In genomic region chr9:35176124-35176659, GRCm38 (mm10) we compare ENCODE assay signal across 7 mouse cellular contexts. TPM values are rescaled to one million over a fixed set of nuclear protein-coding genes. Genes with fewer than 3 reads are reported as not detected.
DNase-seq lines count a peak whose midpoint lies in the region; ATAC-seq lines count a peak whose summit lies in the region.

No protein-coding gene starts in this region.

- H3K4me3 ChIP-seq in neural tube, embryonic 11.5 days (ENCODE audit: low read depth, low read length), result peak overlapping the region; percentile 59
- H3K4me3 ChIP-seq in forebrain, embryonic 11.5 days (ENCODE audit: low read depth, low read length), result peak overlapping the region; percentile 59
- H3K4me3 ChIP-seq in liver, embryonic 11.5 days (ENCODE audit: low read depth, low read length), result peak overlapping the region; percentile 66
- H3K4me3 ChIP-seq in stomach, embryonic 16.5 days (replicated peaks; ENCODE audit: low read length), result peak overlapping the region; percentile 78

- 51% methylated on average over 14 of the region's 14 CpGs for WGBS in neural tube, embryonic 11.5 days
- WGBS in forebrain, embryonic 11.5 days, result 48% methylated on average over 14 of the region's 14 CpGs
- WGBS in liver, embryonic 11.5 days, result 48% methylated on average over 14 of the region's 14 CpGs
- 47% methylated on average over 14 of the region's 14 CpGs for WGBS in stomach, embryonic 16.5 days

- peaks cover 5% of the 10 kb centered on the region; the same call in 1 of the 2 replicates for H3K4me1 ChIP-seq in neural tube, embryonic 11.5 days (ENCODE audit: control insufficient read depth, insufficient read depth, low read length)
- H3K4me1 ChIP-seq in forebrain, embryonic 11.5 days (replicated peaks; ENCODE audit: control insufficient read depth, insufficient read depth, low read length), result no peaks in the 10 kb centered on the region
- H3K4me1 ChIP-seq in liver, embryonic 11.5 days (replicated peaks; ENCODE audit: control insufficient read depth, insufficient read depth, low read length), result peaks cover 6% of the 10 kb centered on the region; the same call in 1 of the 2 replicates
- H3K4me1 ChIP-seq in stomach, embryonic 16.5 days (ENCODE audit: control insufficient read depth, insufficient read depth, low read length), result peaks cover 7% of the 10 kb centered on the region

- H3K9ac ChIP-seq in neural tube, embryonic 11.5 days (ENCODE audit: low read length), result peak overlapping the region; percentile 66
- H3K9ac ChIP-seq in forebrain, embryonic 11.5 days (ENCODE audit: low read length), result peak overlapping the region; percentile 44; the same call in 1 of the 2 replicates
- H3K9ac ChIP-seq in liver, embryonic 11.5 days (ENCODE audit: low read depth, low read length), result peak overlapping the region; percentile 76; the same call in 1 of the 2 replicates
- peak overlapping the region; percentile 17; the same call in 1 of the 2 replicates for H3K9ac ChIP-seq in stomach, embryonic 16.5 days (ENCODE audit: low read length)

- no peak overlapping the region for H3K27ac ChIP-seq in neural tube, embryonic 11.5 days (ENCODE audit: low read depth, low read length)
- no peak overlapping the region for H3K27ac ChIP-seq in forebrain, embryonic 11.5 days (ENCODE audit: low read depth, low read length)
- H3K27ac ChIP-seq in liver, embryonic 11.5 days (ENCODE audit: low read depth, low read length), result no peak overlapping the region
- no peak overlapping the region for H3K27ac ChIP-seq in stomach, embryonic 16.5 days (ENCODE audit: low read length)

- no peaks in the 10 kb centered on the region for H3K9me3 ChIP-seq in neural tube, embryonic 11.5 days (ENCODE audit: control insufficient read depth, low read length)
- H3K9me3 ChIP-seq in forebrain, embryonic 11.5 days (ENCODE audit: control insufficient read depth, low read length), result no peaks in the 10 kb centered on the region
- no peaks in the 10 kb centered on the region for H3K9me3 ChIP-seq in liver, embryonic 11.5 days (ENCODE audit: control insufficient read depth, low read length)
- no peaks in the 10 kb centered on the region for H3K9me3 ChIP-seq in stomach, embryonic 16.5 days (replicated peaks; ENCODE audit: control insufficient read depth, low read length)

- H3K27me3 ChIP-seq in neural tube, embryonic 11.5 days (ENCODE audit: control insufficient read depth, insufficient read depth, low read length), result no peaks in the 10 kb centered on the region
- H3K27me3 ChIP-seq in forebrain, embryonic 11.5 days (ENCODE audit: control insufficient read depth, insufficient read depth, low read length), result no peaks in the 10 kb centered on the region
- no peaks in the 10 kb centered on the region for H3K27me3 ChIP-seq in liver, embryonic 11.5 days (replicated peaks; ENCODE audit: control insufficient read depth, insufficient read depth, low read length)
- no peaks in the 10 kb centered on the region for H3K27me3 ChIP-seq in stomach, embryonic 16.5 days (ENCODE audit: control insufficient read depth, insufficient read depth, low read length)

- H3K36me3 ChIP-seq in neural tube, embryonic 11.5 days (ENCODE audit: control insufficient read depth, insufficient read depth, low read length), result no peaks in the 10 kb centered on the region
- H3K36me3 ChIP-seq in forebrain, embryonic 11.5 days (ENCODE audit: control insufficient read depth, insufficient read depth, low read length), result no peaks in the 10 kb centered on the region
- H3K36me3 ChIP-seq in liver, embryonic 11.5 days (ENCODE audit: control insufficient read depth, insufficient read depth, low read length), result no peaks in the 10 kb centered on the region
- no peaks in the 10 kb centered on the region for H3K36me3 ChIP-seq in stomach, embryonic 16.5 days (ENCODE audit: control insufficient read depth, insufficient read depth, low read length)

- peak overlapping the region; percentile 59 for H3K4me2 ChIP-seq in neural tube, embryonic 11.5 days (ENCODE audit: low read depth)
- peak overlapping the region; percentile 57 for H3K4me2 ChIP-seq in forebrain, embryonic 11.5 days (ENCODE audit: low read depth, low read length, severe bottlenecking)
- peak overlapping the region; percentile 89 for H3K4me2 ChIP-seq in liver, embryonic 11.5 days
- H3K4me2 ChIP-seq in stomach, embryonic 16.5 days (ENCODE audit: low read depth, low read length), result peak overlapping the region; percentile 92

- ATAC-seq in neural tube, embryonic 11.5 days (ENCODE audit: insufficient read depth, low FRiP score, low TSS enrichment), result peak; percentile 42; the same call in 1 of the 2 replicates
- peak; percentile 40 for ATAC-seq in forebrain, embryonic 11.5 days (replicated peaks; ENCODE audit: low FRiP score)
- ATAC-seq in liver, embryonic 11.5 days (replicated peaks; ENCODE audit: low FRiP score), result no peak
- ATAC-seq in stomach, embryonic 16.5 days (ENCODE audit: insufficient read depth, low FRiP score), result no peak

- DNase-seq in neural tube, embryonic 11.5 days (ENCODE audit: low spot score), result no peak
- no peak for DNase-seq in neural tube, embryonic 10.5 days (ENCODE audit: extremely low spot score, low spot score)
- DNase-seq in forebrain, embryonic 11.5 days (ENCODE audit: low spot score), result no peak
- DNase-seq in liver, embryonic 11.5 days (ENCODE audit: low spot score), result no peak
- DNase-seq in urinary bladder, postnatal 25 days (ENCODE audit: low spot score), result no peak
- no peak for DNase-seq in adrenal gland, postnatal 10 days

RNA-seq across cellular contexts. Expression of gene Dcps, which starts 0.3 kb away (rescaled TPM):
- polyA plus RNA-seq in neural tube, embryonic 11.5 days (2014; fragmentation: Nextera tagmentation; extraction: Ambion mirVana), result 88.7 and 92.0 TPM in 2 replicates
- 104 and 113 TPM in 2 replicates for polyA plus RNA-seq in forebrain, embryonic 11.5 days (2014; fragmentation: Nextera tagmentation; extraction: Ambion mirVana)
- 90.9 and 95.2 TPM in 2 replicates for polyA plus RNA-seq in liver, embryonic 11.5 days (2014; fragmentation: Nextera tagmentation; extraction: Ambion mirVana)
- 68.2 and 68.9 TPM in 2 replicates for polyA plus RNA-seq in stomach, embryonic 16.5 days (2015; fragmentation: Nextera tagmentation; extraction: Ambion mirVana)
- 10 to 100 TPM; 25.3 to 29.3 TPM for total RNA-seq in adrenal gland, postnatal 10 days (2021)

RNA-seq across cellular contexts. Expression of gene Srpr, which starts 23.8 kb away (rescaled TPM):
- 102 and 105 TPM in 2 replicates for polyA plus RNA-seq in neural tube, embryonic 11.5 days (2014; fragmentation: Nextera tagmentation; extraction: Ambion mirVana)
- polyA plus RNA-seq in forebrain, embryonic 11.5 days (2014; fragmentation: Nextera tagmentation; extraction: Ambion mirVana), result 89.2 and 91.3 TPM in 2 replicates
- polyA plus RNA-seq in liver, embryonic 11.5 days (2014; fragmentation: Nextera tagmentation; extraction: Ambion mirVana), result 98.7 and 108 TPM in 2 replicates
- polyA plus RNA-seq in stomach, embryonic 16.5 days (2015; fragmentation: Nextera tagmentation; extraction: Ambion mirVana), result 143 and 152 TPM in 2 replicates
- 100 to 1,000 TPM; 128 to 136 TPM for total RNA-seq in adrenal gland, postnatal 10 days (2021)

RNA-seq across cellular contexts. Expression of gene Tirap, which starts 23.9 kb away (rescaled TPM):
- 15.1 and 16.6 TPM in 2 replicates for polyA plus RNA-seq in neural tube, embryonic 11.5 days (2014; fragmentation: Nextera tagmentation; extraction: Ambion mirVana)
- 17.1 and 17.3 TPM in 2 replicates for polyA plus RNA-seq in forebrain, embryonic 11.5 days (2014; fragmentation: Nextera tagmentation; extraction: Ambion mirVana)
- 10.5 and 11.0 TPM in 2 replicates for polyA plus RNA-seq in liver, embryonic 11.5 days (2014; fragmentation: Nextera tagmentation; extraction: Ambion mirVana)
- polyA plus RNA-seq in stomach, embryonic 16.5 days (2015; fragmentation: Nextera tagmentation; extraction: Ambion mirVana), result 14.2 and 14.9 TPM in 2 replicates
- 1 to 10 TPM; 8.0 to 8.4 TPM for total RNA-seq in adrenal gland, postnatal 10 days (2021)

RNA-seq across cellular contexts. Expression of gene Foxred1, which starts 34.7 kb away (rescaled TPM):
- 34.7 and 35.6 TPM in 2 replicates for polyA plus RNA-seq in neural tube, embryonic 11.5 days (2014; fragmentation: Nextera tagmentation; extraction: Ambion mirVana)
- polyA plus RNA-seq in forebrain, embryonic 11.5 days (2014; fragmentation: Nextera tagmentation; extraction: Ambion mirVana), result 45.5 and 49.2 TPM in 2 replicates
- polyA plus RNA-seq in liver, embryonic 11.5 days (2014; fragmentation: Nextera tagmentation; extraction: Ambion mirVana), result 55.4 and 57.2 TPM in 2 replicates
- polyA plus RNA-seq in stomach, embryonic 16.5 days (2015; fragmentation: Nextera tagmentation; extraction: Ambion mirVana), result 41.8 and 42.3 TPM in 2 replicates
- 100 to 1,000 TPM in 1 of 2 experiments, 10 to 100 TPM in 1; 93.6 to 102 TPM for total RNA-seq in adrenal gland, postnatal 10 days (2021)

RNA-seq across cellular contexts. Expression of gene St3gal4, which starts 57.1 kb away (rescaled TPM):
- 12.3 and 16.1 TPM in 2 replicates for polyA plus RNA-seq in neural tube, embryonic 11.5 days (2014; fragmentation: Nextera tagmentation; extraction: Ambion mirVana)
- polyA plus RNA-seq in forebrain, embryonic 11.5 days (2014; fragmentation: Nextera tagmentation; extraction: Ambion mirVana), result 13.3 and 14.4 TPM in 2 replicates
- polyA plus RNA-seq in liver, embryonic 11.5 days (2014; fragmentation: Nextera tagmentation; extraction: Ambion mirVana), result 34.8 and 40.1 TPM in 2 replicates
- 50.5 and 53.1 TPM in 2 replicates for polyA plus RNA-seq in stomach, embryonic 16.5 days (2015; fragmentation: Nextera tagmentation; extraction: Ambion mirVana)
- total RNA-seq in adrenal gland, postnatal 10 days (2021), result 10 to 100 TPM; 39.2 to 40.2 TPM

Comparison
In these comparisons a context has a peak if more than half of its experiments do, and no peak if none do; other contexts are left out.
1. ATAC-seq: peak in neural tube, embryonic 11.5 days (single experiment) and forebrain, embryonic 11.5 days (single experiment); none in liver, embryonic 11.5 days (single experiment) and stomach, embryonic 16.5 days (single experiment).
2. H3K9ac ChIP-seq: peak in every context shown above with its lines; median percentile 76 in liver, embryonic 11.5 days; 66 in neural tube, embryonic 11.5 days; 44 in forebrain, embryonic 11.5 days; 17 in stomach, embryonic 16.5 days.
3. Peak in every context shown above with its lines, with median percentiles within 50 percentile points of each other: H3K4me2 ChIP-seq and H3K4me3 ChIP-seq.